Mouse (Mus musculus) cerebellum, adult 8-10 months (tissue): ENCODE measurements at regions not wholly inside any gene's neighbourhood (a gene's known extent, or its start where the extent isn't known, plus 50 kb on each side); places are given as distances from the start of the nearest gene placed in this dataset.
A peak's percentile ranks its signal among the peaks of the same experiment; 100 is the strongest.
"Not testable (repeated sequence)": the region's sequence is repeated elsewhere in the genome, so short reads cannot be mapped to it uniquely, and the experiment has no call there.

ENCODE experiments used
- DNase-seq: peaks from one replicate; pipeline ENCODE4 v3.0.0; 2022

DNA sequence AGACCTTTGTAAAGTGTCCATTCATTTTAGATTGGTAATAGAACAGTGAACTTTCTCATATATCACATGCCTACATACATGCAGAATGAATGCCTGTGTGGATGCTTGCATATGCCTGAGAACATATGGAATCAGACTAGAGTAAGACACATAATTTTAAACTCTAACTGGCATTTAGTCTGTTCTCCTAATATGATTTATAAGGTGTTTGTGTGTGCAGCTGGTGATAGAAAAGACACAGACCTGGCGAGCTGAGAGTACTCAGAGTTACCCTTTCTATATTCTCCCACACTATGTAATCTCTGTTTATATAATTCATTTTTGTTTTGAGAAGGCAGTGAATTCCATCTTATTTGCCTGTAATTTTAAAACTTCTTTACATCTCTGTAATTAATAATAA, 517.4 kb upstream of the Fam241a start:
- no peak for DNase-seq

DNA sequence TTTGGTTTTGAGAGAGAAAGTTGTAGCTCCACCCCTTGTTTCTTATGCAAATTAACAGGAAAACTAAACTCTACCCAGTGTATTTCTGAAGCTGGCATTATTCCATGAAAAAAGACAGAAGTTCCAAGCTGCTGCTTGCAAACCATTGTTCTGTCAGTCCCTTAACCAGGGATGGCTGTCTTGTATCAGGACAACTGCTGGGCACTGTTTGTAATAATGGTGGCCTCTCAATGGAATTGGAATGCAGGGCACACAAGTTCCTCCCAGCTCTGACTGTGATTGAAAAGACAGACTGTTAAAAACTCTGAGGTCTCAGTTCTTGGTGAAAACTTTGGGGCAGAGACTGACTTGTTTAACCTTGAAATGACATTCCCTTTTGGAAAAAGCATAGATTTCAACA, 516.0 kb upstream of the Fam241a start:
- DNase-seq, result no peak

GRCm38 (mm10) chr3:128394805-128395204, 498.7 kb upstream of the Fam241a start:
- no peak for DNase-seq

- DNase-seq, result no peak
Measured at GRCm38 (mm10) chr3:128380579-128380978, 484.5 kb upstream of the Fam241a start.

GRCm38 (mm10) chr3:128369521-128370127, 473.5 kb upstream of the Fam241a start:
- no peak for DNase-seq

GRCm38 (mm10) chr3:128362310-128362709, 466.2 kb upstream of the Fam241a start:
- no peak for DNase-seq

- DNase-seq, result not testable (repeated sequence)
Measured at GRCm38 (mm10) chr3:128349123-128349522, 453.0 kb upstream of the Fam241a start.

- DNase-seq, result no peak
Measured at GRCm38 (mm10) chr3:128347782-128348574, 451.9 kb upstream of the Fam241a start.

DNA sequence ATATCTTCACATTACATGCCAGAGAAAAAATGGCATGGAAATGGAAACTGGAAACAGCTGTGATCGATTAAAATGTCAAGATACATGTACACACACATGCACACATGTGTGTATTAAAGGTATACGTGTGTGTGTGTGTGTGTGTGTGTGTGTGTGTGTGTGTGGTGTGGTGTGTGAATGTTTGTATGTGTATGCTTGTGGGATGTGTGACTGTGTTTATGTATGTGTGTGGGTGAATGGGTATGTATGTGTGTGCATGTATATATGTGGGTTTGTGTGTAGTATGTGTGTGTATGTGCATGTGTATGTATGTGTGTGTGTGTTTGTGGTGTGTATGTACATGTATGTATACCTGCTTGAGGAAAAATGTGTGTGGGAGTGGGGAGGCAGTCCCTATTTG, 441.4 kb upstream of the Fam241a start:
- DNase-seq, result no peak

DNA sequence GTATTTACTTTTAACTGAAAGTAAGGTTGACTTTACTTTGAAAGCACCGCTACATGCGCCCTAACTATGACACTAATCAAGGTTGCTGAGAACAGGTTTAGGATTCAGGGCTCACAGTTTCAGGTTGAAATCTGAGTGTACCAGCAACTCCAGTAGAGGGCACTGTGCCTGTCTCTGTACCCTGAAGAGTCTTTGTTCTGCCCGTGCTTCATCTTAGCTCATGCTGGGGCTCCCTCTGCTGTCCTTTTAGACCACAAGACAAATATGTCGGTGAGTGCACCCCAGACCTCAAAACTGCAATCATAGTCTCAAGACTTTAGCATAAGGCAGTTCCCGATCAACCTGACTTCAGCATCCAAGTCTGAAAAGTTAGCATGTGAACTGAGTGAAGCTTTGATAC, 440.9 kb upstream of the Fam241a start:
- DNase-seq, result peak; percentile 6

GRCm38 (mm10) chr3:128327677-128328076, 431.6 kb upstream of the Fam241a start:
- no peak for DNase-seq

GRCm38 (mm10) chr3:128301312-128301711, 405.2 kb upstream of the Fam241a start:
- no peak for DNase-seq

GRCm38 (mm10) chr3:128298110-128298509, 402.0 kb upstream of the Fam241a start:
- DNase-seq, result no peak

DNA sequence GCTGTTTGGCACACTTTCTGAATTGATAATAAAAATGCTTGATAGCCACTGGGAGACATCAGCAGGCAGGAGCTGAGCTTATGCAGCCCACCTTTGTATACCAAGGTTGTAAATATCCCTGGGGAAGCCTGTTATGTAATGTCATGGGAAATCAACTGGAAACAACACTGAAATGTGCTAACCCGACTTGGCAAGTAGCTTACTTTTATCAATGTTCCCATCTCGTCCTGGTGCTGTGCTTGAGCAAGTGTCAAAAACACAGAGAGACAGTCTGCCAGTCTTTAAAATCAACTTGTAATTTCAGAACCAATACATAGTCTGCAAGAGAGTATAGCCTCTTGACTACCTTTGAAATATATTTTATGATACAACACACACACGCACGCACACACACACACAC, 391.7 kb upstream of the Fam241a start:
- DNase-seq, result no peak

DNA sequence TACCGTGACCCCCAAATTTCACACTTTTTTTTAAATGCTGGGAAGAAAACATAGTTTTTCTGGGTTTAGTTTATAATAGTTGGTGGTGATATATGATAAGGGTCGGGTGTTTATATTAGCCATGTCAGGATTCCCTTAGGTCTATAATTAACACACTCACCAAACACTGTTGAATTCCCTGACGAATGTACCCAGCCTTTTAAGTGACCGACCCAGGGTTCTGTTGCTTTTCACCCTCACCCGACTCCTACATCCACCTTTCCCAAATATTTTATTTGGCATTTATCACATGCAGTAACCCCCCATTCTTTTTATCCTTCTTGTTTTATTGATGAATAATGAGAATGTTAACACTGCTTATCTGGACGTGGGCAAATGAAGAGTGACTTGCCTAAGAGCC, 389.1 kb upstream of the Fam241a start:
- no peak for DNase-seq

GRCm38 (mm10) chr3:128280626-128281025, 384.5 kb upstream of the Fam241a start:
- DNase-seq, result no peak

DNA sequence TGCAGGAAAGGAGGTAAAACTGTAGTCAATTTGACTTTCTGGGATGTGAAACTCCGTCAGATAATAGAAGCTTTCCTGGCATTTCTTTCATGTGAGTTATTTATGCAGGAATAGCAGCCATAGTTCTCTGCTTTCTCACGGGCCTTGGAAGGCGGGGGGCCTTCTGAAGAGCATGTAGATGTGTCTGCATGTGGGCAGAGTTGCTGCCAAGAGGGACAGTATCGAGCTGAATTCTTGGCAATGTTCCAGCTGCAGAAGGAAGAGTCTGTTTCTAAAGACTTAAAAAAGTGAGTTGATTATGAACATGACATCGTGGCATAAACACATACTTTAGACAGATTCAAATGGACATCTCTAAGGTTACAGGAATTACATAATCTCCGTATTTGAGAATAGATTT, 374.5 kb upstream of the Fam241a start:
- no peak for DNase-seq

DNA sequence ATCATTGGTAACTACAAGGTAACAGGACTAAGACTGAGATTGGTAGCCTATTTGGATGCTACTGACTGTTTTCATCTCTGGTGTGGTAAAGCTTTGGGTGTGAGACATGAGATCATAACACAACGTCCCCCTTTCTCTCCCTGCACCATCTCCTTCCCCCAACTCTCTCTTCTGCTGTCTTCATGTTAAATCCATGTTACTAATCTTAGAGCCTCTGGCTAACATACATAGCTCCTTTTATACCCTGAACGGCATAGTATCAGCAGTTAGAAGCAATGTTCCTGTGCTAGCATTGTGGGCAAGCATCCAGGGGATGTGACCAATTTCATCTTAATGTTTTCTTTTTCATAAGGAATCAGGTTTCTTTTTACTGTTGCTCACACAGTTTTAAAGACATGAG, 365.1 kb upstream of the Fam241a start:
- DNase-seq, result no peak

DNA sequence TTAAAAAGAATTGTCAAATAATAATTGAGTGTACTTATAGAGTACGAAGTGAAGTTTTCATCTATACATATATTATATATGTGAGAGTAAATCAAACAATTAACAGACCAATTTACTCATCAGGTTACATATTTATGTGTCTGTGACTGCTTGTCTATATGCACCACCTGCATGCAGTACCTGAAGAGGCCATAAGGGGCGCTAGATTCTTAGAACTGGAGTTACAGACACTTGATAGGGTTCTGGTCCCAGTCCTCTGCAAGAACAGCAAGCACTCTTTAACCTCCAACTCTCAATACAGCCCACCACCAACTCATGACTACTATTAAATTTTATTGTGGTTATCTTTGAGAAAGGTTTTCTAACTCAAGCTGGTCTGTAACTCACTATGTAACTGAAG, 351.7 kb upstream of the Fam241a start:
- no peak for DNase-seq

GRCm38 (mm10) chr3:128239813-128240421, 343.8 kb upstream of the Fam241a start:
- DNase-seq, result no peak

DNA sequence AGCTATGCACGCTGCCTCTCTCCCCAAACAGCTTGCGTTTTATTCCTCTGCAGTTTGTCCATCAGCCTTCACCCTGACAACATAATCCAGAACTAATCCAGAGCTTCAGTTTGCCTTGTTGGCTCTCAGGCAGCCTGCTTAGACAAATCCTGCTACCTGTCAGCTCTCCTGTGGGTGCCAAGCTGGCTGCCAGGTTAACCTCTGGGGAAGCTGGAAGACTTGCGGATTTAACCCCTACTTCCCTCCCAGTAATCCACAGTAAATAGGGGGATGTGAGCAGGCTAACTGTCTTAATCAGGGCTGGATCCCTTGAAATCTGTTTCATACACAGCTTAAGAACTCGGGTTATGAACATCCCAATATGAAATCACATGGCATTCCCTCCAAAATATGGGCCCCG, 334.3 kb upstream of the Fam241a start:
- no peak for DNase-seq

- no peak for DNase-seq
Measured at GRCm38 (mm10) chr3:128226930-128227585, 330.9 kb upstream of the Fam241a start.

GRCm38 (mm10) chr3:128226503-128226902, 330.4 kb upstream of the Fam241a start:
- no peak for DNase-seq

DNA sequence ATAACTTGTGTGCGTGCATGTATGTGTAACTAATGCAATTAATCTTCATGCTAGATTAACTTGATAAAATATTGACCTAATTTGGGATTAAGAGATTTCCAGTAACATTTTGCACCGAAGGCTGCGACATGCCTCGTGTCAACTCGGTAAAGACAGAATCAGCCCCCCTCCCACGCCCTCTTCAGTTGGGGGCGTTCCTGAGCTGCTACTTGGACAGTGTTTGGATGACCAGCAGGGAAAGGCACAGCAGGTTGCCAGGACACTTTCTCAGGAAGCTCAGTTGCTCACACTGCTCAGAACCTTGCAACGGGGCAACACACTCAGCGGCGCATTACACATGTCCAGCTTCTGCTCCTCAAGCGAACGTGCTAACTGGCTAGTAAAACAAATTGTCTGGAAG, 326.2 kb upstream of the Fam241a start:
- DNase-seq, result no peak
